Mouse (Mus musculus) kidney, embryonic 14.5 days (tissue): ENCODE measurements around the gene Aven. TPM values are rescaled to one million over a fixed set of nuclear protein-coding genes. Genes with fewer than 3 reads are reported as not detected.

Source experiments
- microRNA-seq: library from miRNA; unstranded; fragments of <30 nt; microRNA quantifications from one replicate; pipeline ENCODE4, GENCODE M21; 2016
- polyA plus RNA-seq: library from polyadenylated mRNA; unstranded; fragments of >200 nt; fragmentation: Nextera tagmentation; extraction: Ambion mirVana; gene quantifications from 2 replicates; pipeline ENCODE4 v1.2.1, GENCODE M21; 2014

Aven gene
- polyA plus RNA-seq, 1 experiment from 2014 or later, result 10.9 TPM

Small RNA genes within 50 kb of the gene (microRNA-seq; reads per million reads assigned to microRNA genes)
- not detected for gene Gm44374

Other genes with a start within 250 kb of the Aven start
- gene Nutm1, start 233.7 kb upstream of the Aven start, polyA plus RNA-seq, result 0.04 and 0.07 TPM in 2 replicates
- 225 and 322 TPM in 2 replicates for gene Nop10, start 231.0 kb upstream of the Aven start, polyA plus RNA-seq
- 6.6 and 12.7 TPM in 2 replicates for gene Slc12a6, start 227.1 kb upstream of the Aven start, polyA plus RNA-seq
- gene Gm21985, start 226.7 kb upstream of the Aven start, polyA plus RNA-seq, result not detected in 2 replicates
- 123 and 132 TPM in 2 replicates for gene Emc4, start 124.9 kb upstream of the Aven start, polyA plus RNA-seq
- gene Katnbl1, start 113.8 kb upstream of the Aven start, polyA plus RNA-seq, result 37.4 and 46.5 TPM in 2 replicates
- 17.2 and 18.2 TPM in 2 replicates for gene Emc7, start 38.0 kb upstream of the Aven start, polyA plus RNA-seq
- 0.20 and 0.22 TPM in 2 replicates for gene Chrm5, start 12.2 kb upstream of the Aven start, polyA plus RNA-seq